Mouse (Mus musculus): ENCODE measurements around the gene Exoc1. TPM values are rescaled to one million over a fixed set of nuclear protein-coding genes. Genes with fewer than 3 reads are reported as not detected.

Exoc1 gene
- total and polyA plus RNA-seq, 2 experiments: 7.2 to 14.8 TPM

DNA sequence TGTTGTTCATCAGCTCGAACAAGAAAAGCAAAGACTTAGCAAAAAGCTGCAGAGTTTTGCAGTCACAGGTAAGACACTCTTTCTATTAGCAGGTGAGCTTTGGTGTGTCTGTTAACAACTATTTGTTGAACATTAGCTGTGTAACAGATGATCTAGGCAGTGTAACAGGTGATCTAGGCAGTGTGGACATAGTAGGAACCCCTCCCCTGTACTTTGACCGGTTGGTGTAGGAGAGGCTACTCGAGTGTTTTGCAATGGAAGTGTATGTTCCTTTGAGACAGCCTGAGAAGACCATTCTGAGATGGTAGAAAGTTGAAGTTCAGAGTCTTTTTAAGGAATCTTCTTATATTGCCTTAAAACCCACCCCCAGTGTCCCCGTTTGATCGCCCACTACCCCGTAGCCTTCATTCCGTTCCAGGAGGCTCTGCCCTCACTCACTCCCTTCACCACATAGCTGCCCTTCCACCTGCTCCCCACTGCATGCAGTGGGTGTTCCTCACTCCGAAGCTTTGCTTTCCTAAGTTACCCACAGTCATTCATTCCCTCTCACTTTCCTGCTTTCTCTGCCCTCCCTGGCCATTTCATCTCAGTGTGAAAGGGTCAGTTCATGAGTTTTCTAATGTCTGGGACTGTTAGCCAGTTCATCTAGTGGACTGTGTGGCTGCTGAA is 80.7 kb downstream of the Exoc1 start:
- Histone ChIP-seq H3K4me1 (ENCODE audit: control insufficient read depth, insufficient read depth, low read length) (no peaks in the 10 kb centered on the region), H3K9ac (ENCODE audit: low read depth, low read length) (no peak overlapping the region), H3K4me3 (ENCODE audit: insufficient read depth, low read depth, low read length) (no peak overlapping the region), H3K27ac (replicated peaks; ENCODE audit: insufficient read depth, low read depth, low read length) (no peak overlapping the region), H3K79me2 (ENCODE audit: control insufficient read depth, insufficient read depth, low read length) (no peaks in the 10 kb centered on the region), H3K36me3 (ENCODE audit: control insufficient read depth, insufficient read depth, low read length) (peaks cover 40% of the 10 kb centered on the region), H3K27me3 (ENCODE audit: control insufficient read depth, insufficient read depth, low read length) (no peaks in the 10 kb centered on the region)
- 76% methylated on average over 8 of the region's 8 CpGs for WGBS
- DNase-seq (ENCODE audit: extremely low read depth, low read depth, low spot score): no peak
- TF ChIP-seq CTCF (IDR thresholded peaks at IDR 0.05; ENCODE audit: low read depth, low read length) (no peak), POLR2A (IDR thresholded peaks at IDR 0.05; ENCODE audit: extremely low read depth, insufficient read depth, low read length) (no peak)

DNA sequence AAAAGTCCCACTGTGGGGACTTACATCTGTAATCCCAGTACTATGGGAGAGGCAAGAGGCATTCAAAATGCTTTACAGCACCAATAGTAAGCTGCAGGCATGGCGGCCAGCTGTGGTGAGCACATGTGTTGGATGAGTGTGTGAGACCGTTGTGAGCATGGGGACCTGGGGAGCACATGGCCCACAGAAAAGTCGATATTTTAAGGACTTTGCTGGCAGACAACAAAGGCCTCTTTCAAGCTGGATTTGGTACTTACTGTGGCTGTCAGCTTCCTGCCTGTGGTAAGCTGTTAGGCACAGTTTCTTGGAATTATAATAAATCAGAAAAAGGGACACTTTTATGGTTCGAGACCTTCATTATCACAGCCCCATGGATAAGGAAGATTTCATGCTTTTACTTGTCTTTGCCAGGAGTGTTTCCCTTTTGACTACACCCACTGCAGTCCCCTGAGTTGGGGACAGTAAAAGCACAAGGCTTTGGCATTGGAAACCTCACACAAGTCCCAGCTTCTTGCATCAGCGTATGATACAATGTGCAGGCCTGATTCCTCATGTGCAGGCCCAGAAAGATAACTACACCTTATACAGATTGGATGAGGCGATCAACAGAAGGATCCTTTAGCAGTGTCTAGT is 83.9 kb downstream of the Exoc1 start:
- Histone ChIP-seq H3K79me2 (ENCODE audit: control insufficient read depth, insufficient read depth, low read length) (no peaks in the 10 kb centered on the region), H3K27me3 (ENCODE audit: control insufficient read depth, insufficient read depth, low read length) (no peaks in the 10 kb centered on the region), H3K9ac (ENCODE audit: low read depth, low read length) (no peak overlapping the region), H3K4me3 (ENCODE audit: insufficient read depth, low read depth, low read length) (no peak overlapping the region), H3K36me3 (ENCODE audit: control insufficient read depth, insufficient read depth, low read length) (peaks cover 43% of the 10 kb centered on the region), H3K27ac (replicated peaks; ENCODE audit: insufficient read depth, low read depth, low read length) (no peak overlapping the region), H3K4me1 (ENCODE audit: control insufficient read depth, insufficient read depth, low read length) (no peaks in the 10 kb centered on the region)
- TF ChIP-seq CTCF (IDR thresholded peaks at IDR 0.05; ENCODE audit: low read depth, low read length): no peak
- no peak for TF ChIP-seq POLR2A (IDR thresholded peaks at IDR 0.05; ENCODE audit: extremely low read depth, insufficient read depth, low read length)
- WGBS: 97% methylated on average over 6 of the region's 6 CpGs
- DNase-seq (ENCODE audit: extremely low read depth, low read depth, low spot score): no peak

DNA sequence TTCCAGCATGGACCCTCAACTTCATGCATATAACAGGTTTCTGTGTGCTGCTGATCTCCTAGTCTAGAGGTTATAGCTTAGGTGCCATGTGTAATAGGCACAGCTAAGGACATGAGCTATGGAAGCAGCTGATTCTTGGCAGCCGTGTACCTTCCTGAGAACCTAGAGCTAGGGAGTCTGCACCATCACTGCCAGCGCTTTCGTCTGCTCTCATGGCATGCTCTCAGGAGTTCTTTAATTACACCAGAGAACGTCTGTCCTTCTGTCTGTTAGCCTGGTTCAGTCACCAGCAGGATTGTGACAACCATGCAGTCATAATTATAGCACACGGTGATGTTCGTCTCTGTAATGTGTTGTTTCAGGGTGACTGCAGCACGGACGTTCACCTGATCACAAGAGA is 86.2 kb downstream of the Exoc1 start:
- Histone ChIP-seq H3K9ac (ENCODE audit: low read depth, low read length) (no peak overlapping the region), H3K4me3 (ENCODE audit: insufficient read depth, low read depth, low read length) (no peak overlapping the region), H3K4me1 (ENCODE audit: control insufficient read depth, insufficient read depth, low read length) (no peaks in the 10 kb centered on the region), H3K36me3 (ENCODE audit: control insufficient read depth, insufficient read depth, low read length) (peaks cover 45% of the 10 kb centered on the region), H3K27ac (replicated peaks; ENCODE audit: insufficient read depth, low read depth, low read length) (no peak overlapping the region), H3K79me2 (ENCODE audit: control insufficient read depth, insufficient read depth, low read length) (no peaks in the 10 kb centered on the region), H3K27me3 (ENCODE audit: control insufficient read depth, insufficient read depth, low read length) (no peaks in the 10 kb centered on the region)
- DNase-seq (ENCODE audit: extremely low read depth, low read depth, low spot score): no peak
- WGBS: 96% methylated on average over 8 of the region's 8 CpGs
- TF ChIP-seq POLR2A (IDR thresholded peaks at IDR 0.05; ENCODE audit: extremely low read depth, insufficient read depth, low read length) (no peak), CTCF (IDR thresholded peaks at IDR 0.05; ENCODE audit: low read depth, low read length) (no peak)

DNA sequence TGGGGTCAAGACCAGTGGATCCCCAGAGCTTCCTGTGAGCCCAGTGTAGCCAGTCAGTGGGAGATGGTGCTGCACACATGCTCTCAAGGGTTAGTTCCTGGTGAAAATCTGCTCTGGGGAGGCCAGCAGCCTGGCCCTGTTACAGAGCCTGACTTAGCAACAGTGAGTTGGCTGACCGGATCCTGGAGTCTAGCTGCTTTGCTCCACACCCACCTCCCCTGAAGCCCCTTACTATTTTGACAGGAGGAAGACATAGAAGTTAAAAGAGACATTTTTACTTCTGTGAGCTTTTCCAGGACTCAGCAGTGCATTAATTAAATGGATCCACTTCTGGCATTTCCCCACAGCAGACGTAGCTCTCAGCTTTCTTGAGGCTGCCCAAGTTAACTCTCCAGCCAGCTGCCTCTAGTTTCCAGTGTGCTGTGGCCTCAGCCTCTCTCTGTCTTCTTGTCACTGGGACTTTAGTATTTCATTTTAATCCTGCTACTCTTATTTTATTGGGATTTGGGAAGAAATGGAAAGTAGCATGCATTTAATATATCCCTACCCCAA is 87.2 kb downstream of the Exoc1 start:
- Histone ChIP-seq H3K27me3 (ENCODE audit: control insufficient read depth, insufficient read depth, low read length) (no peaks in the 10 kb centered on the region), H3K79me2 (ENCODE audit: control insufficient read depth, insufficient read depth, low read length) (no peaks in the 10 kb centered on the region), H3K9ac (ENCODE audit: low read depth, low read length) (no peak overlapping the region), H3K36me3 (ENCODE audit: control insufficient read depth, insufficient read depth, low read length) (peaks cover 43% of the 10 kb centered on the region), H3K4me3 (ENCODE audit: insufficient read depth, low read depth, low read length) (no peak overlapping the region), H3K27ac (replicated peaks; ENCODE audit: insufficient read depth, low read depth, low read length) (no peak overlapping the region), H3K4me1 (ENCODE audit: control insufficient read depth, insufficient read depth, low read length) (no peaks in the 10 kb centered on the region)
- TF ChIP-seq CTCF (IDR thresholded peaks at IDR 0.05; ENCODE audit: low read depth, low read length) (no peak), POLR2A (IDR thresholded peaks at IDR 0.05; ENCODE audit: extremely low read depth, insufficient read depth, low read length) (no peak)
- no peak for DNase-seq (ENCODE audit: extremely low read depth, low read depth, low spot score)
- 89% methylated on average over 2 of the region's 2 CpGs for WGBS

DNA sequence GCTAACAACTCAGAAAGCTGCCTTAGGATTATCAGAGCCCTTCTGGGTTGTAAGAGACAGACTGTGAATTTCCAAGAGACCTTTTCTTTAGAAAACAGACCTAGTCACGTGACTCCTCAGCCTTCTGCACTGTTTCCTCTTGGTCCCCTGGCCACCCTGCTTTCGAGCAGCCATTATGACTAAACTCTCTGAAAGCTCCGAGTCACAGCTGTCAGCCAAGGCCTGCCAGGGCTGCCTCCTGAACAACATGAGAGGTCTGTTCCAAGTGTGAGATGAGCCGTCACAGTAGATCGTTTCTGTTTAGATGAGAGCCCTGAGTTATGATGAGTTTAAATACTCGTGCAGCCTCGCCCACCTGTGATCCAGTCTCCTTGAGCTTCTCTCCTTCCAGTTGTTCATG is 89.6 kb downstream of the Exoc1 start:
- H3K36me3 ChIP-seq (ENCODE audit: control insufficient read depth, insufficient read depth, low read length): peaks cover 31% of the 10 kb centered on the region
- H3K27ac ChIP-seq (replicated peaks; ENCODE audit: insufficient read depth, low read depth, low read length): no peak overlapping the region
- TF ChIP-seq CTCF (IDR thresholded peaks at IDR 0.05; ENCODE audit: low read depth, low read length): no peak
- no peak for TF ChIP-seq POLR2A (IDR thresholded peaks at IDR 0.05; ENCODE audit: extremely low read depth, insufficient read depth, low read length)

More for the DNA sequence above, 89.6 kb downstream of the Exoc1 start:
- 93% methylated on average over 7 of the region's 7 CpGs for WGBS
- H3K4me3 ChIP-seq (ENCODE audit: insufficient read depth, low read depth, low read length): no peak overlapping the region
- H3K4me1 ChIP-seq (ENCODE audit: control insufficient read depth, insufficient read depth, low read length): no peaks in the 10 kb centered on the region
- H3K79me2 ChIP-seq (ENCODE audit: control insufficient read depth, insufficient read depth, low read length): no peaks in the 10 kb centered on the region
- H3K9ac ChIP-seq (ENCODE audit: low read depth, low read length): no peak overlapping the region
- H3K27me3 ChIP-seq (ENCODE audit: control insufficient read depth, insufficient read depth, low read length): no peaks in the 10 kb centered on the region
- no peak for DNase-seq (ENCODE audit: extremely low read depth, low read depth, low spot score)

Other genes with a start within 250 kb of the Exoc1 start
- gene Clock, start 224.5 kb upstream of the Exoc1 start, total RNA-seq (2014; rRNA removed): 14.7 and 17.6 TPM in 2 replicates
- gene Clock, start 224.5 kb upstream of the Exoc1 start, polyA plus RNA-seq (2012; rRNA removed): 10.9 and 11.3 TPM in 2 replicates
- gene Pdcl2, start 198.2 kb upstream of the Exoc1 start, total RNA-seq (2014; rRNA removed): not detected in 2 replicates
- gene Pdcl2, start 198.2 kb upstream of the Exoc1 start, polyA plus RNA-seq (2012; rRNA removed): not detected in 2 replicates
- not detected in 2 replicates for gene Nmu, start 165.5 kb upstream of the Exoc1 start, total RNA-seq (2014; rRNA removed)
- gene Nmu, start 165.5 kb upstream of the Exoc1 start, polyA plus RNA-seq (2012; rRNA removed): not detected in 2 replicates
- gene Gm7271, start 45.3 kb upstream of the Exoc1 start, total RNA-seq (2014; rRNA removed): not detected in 2 replicates
- gene Gm7271, start 45.3 kb upstream of the Exoc1 start, polyA plus RNA-seq (2012; rRNA removed): not detected in 2 replicates
- gene Cep135, start 59.4 kb downstream of the Exoc1 start, total RNA-seq (2014; rRNA removed): 2.8 and 3.0 TPM in 2 replicates
- gene Cep135, start 59.4 kb downstream of the Exoc1 start, polyA plus RNA-seq (2012; rRNA removed): 0.44 and 0.62 TPM in 2 replicates
- gene C530008M17Rik, start 127.2 kb downstream of the Exoc1 start, total RNA-seq (2014; rRNA removed): under 0.01 and 0.07 TPM in 2 replicates
- gene C530008M17Rik, start 127.2 kb downstream of the Exoc1 start, polyA plus RNA-seq (2012; rRNA removed): 0.01 and 0.02 TPM in 2 replicates